Mouse (Mus musculus) mouse embryonic stem cell (cell line): ENCODE results near the gene Ear14.

Experiments used
- in situ Hi-C, 2 experiments: fragments of 300-500 bp; cut with MboI; formaldehyde crosslinking; loops; 1 replicate in 1 of 2; 3 replicates in 1 of 2; pipeline ENCODE4 v1.14.3; 2019 to 2020; ENCODE audit warnings: low sequenced_read_pairs in 2 of 2, low pct_unique_long_range_greater_than_20kb in 1 of 2, mixed read lengths in 1 of 2; ENCODE audit not compliant: unreplicated experiment in 1 of 2

Gene Ear14

DNA sequence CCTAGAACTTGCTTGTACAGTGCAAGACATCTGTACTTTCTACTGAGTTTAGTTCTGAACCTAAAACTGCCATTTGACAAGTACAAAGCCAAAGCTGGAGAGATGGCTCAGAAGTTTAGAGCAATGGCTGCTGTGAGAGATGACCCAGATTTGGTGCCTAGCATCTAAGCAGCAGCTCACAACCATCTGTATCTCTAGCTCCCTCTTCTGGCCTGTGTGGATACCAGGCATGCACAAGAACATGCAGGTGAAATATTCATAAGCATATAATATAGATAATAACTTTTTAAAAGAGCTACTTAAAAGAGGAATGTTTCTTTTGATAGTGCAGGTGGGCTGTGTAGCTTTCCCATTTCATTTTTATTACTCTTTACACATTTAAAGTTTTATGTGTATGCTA is 37.7 kb downstream of the Ear14 start:
- in situ Hi-C loops = no loop called here

DNA sequence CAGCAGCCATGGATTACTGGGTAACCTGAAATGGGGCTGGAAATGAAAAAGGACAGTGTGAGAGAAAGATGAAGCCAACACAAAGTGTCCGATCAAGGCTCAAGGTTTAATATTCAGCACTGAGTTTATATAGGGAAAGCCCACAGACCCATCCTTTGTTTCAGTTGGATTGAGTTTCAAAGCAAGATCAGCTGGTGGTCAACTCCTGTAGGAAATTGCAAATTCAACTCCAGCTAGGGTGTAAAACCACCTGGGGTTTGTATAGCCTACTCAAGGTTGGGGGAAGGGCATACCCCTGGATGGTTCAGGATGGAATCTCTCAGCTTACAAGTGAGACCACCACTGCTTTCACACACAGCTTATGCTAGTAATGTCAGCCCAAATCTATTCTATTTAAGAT is 44.5 kb downstream of the Ear14 start:
- in situ Hi-C loops = no loop called here

DNA sequence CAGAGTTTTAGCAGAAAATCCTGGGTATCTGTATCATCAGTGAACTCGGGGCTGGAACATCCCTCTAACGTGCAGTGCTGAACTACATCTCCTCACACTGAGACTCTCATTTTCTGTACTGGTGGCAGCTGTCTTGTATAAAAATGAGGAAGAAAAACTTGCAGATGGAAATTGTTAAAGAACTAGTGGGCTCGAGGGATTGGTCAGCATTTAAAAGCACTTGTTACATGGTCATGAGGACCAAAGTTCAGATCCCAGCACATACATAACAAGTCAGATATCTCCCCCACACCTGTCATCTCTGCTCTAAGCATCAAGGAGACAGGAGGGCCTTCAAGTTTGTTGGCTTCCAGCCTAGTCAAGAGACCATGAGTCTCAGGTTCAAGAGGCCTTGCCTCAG is 47.2 kb downstream of the Ear14 start:
- in situ Hi-C loops = loop anchor here in 1 of 2 experiments (5.0 kb wide), 1 partner anchor 592 kb away; no protein-coding TSS in a partner anchor

DNA sequence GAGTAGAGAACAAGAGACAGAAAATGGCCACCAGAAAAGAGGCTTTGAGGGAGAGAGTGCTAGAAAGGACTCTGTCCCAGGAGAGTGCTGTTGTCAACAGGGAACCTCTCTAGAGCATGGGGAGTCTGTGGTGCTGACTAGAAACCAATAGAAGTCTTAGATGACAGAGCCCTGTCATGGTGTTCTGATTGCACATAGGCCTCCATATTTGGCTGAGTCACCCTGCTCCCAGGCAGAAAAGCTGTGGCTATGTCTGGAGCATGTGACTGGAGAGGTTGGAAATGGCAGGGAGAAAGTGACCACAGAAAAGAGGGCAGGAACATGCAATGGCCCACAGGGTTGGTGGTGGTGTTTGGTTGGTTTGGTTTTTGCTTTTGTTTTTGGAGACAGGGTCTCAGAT is 49.0 kb downstream of the Ear14 start:
- in situ Hi-C loops = loop anchor here in 1 of 2 experiments (5.0 kb wide), 1 partner anchor 590 kb away; no protein-coding TSS in a partner anchor

DNA sequence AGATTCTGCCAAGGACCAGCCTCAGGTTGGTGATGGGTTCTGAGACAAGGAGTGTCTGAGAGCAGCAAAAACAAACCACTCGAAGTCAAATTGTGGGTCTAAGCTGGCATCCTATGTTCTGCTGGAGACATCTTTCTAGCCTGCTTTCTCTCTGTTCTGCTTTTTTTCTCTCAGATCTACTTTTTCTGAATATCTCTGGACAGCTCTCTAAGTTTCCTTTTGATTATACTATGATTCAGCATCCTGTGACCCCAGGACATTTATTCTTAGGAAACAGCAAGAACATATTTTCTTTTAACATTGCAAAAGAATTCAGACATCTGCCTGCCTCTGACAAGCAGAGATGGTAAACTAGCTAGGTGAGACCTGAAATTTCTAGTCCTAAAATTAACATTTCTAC is 50.4 kb downstream of the Ear14 start:
- in situ Hi-C loops = loop anchor here in 1 of 2 experiments (5.0 kb wide), 1 partner anchor 589 kb away; no protein-coding TSS in a partner anchor
